Mouse (Mus musculus) gastrocnemius, postnatal 10 days (tissue): ENCODE measurements around the gene Kcnh2. TPM values are rescaled to one million over a fixed set of nuclear protein-coding genes. Genes with fewer than 3 reads are reported as not detected.

ENCODE experiments used
- DNase-seq: peaks from one replicate; pipeline ENCODE4 v3.0.0; 2021; ENCODE audit warnings: mixed read lengths
- total RNA-seq, 2 experiments: library from RNA; stranded (reverse); gene quantifications; 2 replicates each; pipeline ENCODE4 v1.2.3; 2021

The Kcnh2 gene
- total RNA-seq, 2 experiments from 2014 or later = 5.4 to 10.8 TPM

- no peak for DNase-seq
Measured at GRCm38 (mm10) chr5:24319776-24320466, 31.5 kb downstream of the Kcnh2 start.

- DNase-seq = no peak
Measured at GRCm38 (mm10) chr5:24309223-24309622, 42.2 kb downstream of the Kcnh2 start.

GRCm38 (mm10) chr5:24308621-24309020, 42.8 kb downstream of the Kcnh2 start:
- no peak for DNase-seq

- DNase-seq = no peak
Measured at GRCm38 (mm10) chr5:24307118-24307777, 44.2 kb downstream of the Kcnh2 start.

- no peak for DNase-seq
Measured at GRCm38 (mm10) chr5:24303199-24303598, 48.2 kb downstream of the Kcnh2 start.

- DNase-seq = no peak
Measured at GRCm38 (mm10) chr5:24299845-24300589, 51.4 kb downstream of the Kcnh2 start.

GRCm38 (mm10) chr5:24291954-24292353, 59.5 kb downstream of the Kcnh2 start:
- no peak for DNase-seq

- DNase-seq = no peak
Measured at GRCm38 (mm10) chr5:24286221-24286970, 65.0 kb downstream of the Kcnh2 start.

- DNase-seq = no peak
Measured at GRCm38 (mm10) chr5:24284145-24284544, 67.3 kb downstream of the Kcnh2 start.

- DNase-seq = no peak
Measured at GRCm38 (mm10) chr5:24283181-24283580, 68.2 kb downstream of the Kcnh2 start.

GRCm38 (mm10) chr5:24280523-24280922, 70.9 kb downstream of the Kcnh2 start:
- no peak for DNase-seq

- no peak for DNase-seq
Measured at GRCm38 (mm10) chr5:24279527-24279926, 71.9 kb downstream of the Kcnh2 start.

GRCm38 (mm10) chr5:24278206-24278605, 73.2 kb downstream of the Kcnh2 start:
- no peak for DNase-seq

- DNase-seq = no peak
Measured at GRCm38 (mm10) chr5:24273683-24274621, 77.5 kb downstream of the Kcnh2 start.

- no peak for DNase-seq
Measured at GRCm38 (mm10) chr5:24270941-24271340, 80.5 kb downstream of the Kcnh2 start.

Other genes with a start within 250 kb of the Kcnh2 start
- 1 to 10 TPM; 6.2 to 7.6 TPM for gene Nupl2, start 186.6 kb downstream of the Kcnh2 start, total RNA-seq
- 10 to 100 TPM in 1 of 2 experiments, 1 to 10 TPM in 1; 7.7 to 11.2 TPM for gene Nos3, start 13.2 kb upstream of the Kcnh2 start, total RNA-seq
- gene Atg9b, start 40.5 kb upstream of the Kcnh2 start, total RNA-seq = under 1 TPM; 0.23 to 0.26 TPM
- gene Abcb8, start 42.1 kb upstream of the Kcnh2 start, total RNA-seq = 10 to 100 TPM; 35.9 to 45.5 TPM
- under 1 TPM; 0.12 to 0.36 TPM for gene Asic3, start 61.8 kb upstream of the Kcnh2 start, total RNA-seq
- gene Cdk5, start 71.9 kb upstream of the Kcnh2 start, total RNA-seq = 10 to 100 TPM; 15.5 to 17.5 TPM
- gene Slc4a2, start 72.2 kb upstream of the Kcnh2 start, total RNA-seq = 10 to 100 TPM; 26.2 to 39.8 TPM
- gene Fastk, start 93.7 kb upstream of the Kcnh2 start, total RNA-seq = 100 to 1,000 TPM; 124 to 142 TPM
- 1 to 10 TPM; 9.0 to 9.9 TPM for gene Tmub1, start 96.2 kb upstream of the Kcnh2 start, total RNA-seq
- gene Agap3, start 100.6 kb upstream of the Kcnh2 start, total RNA-seq = 10 to 100 TPM; 61.0 to 61.8 TPM
- not detected for gene Gbx1, start 175.6 kb upstream of the Kcnh2 start, total RNA-seq
- 10 to 100 TPM; 31.3 to 37.4 TPM for gene Asb10, start 189.4 kb upstream of the Kcnh2 start, total RNA-seq
- not detected for gene 4931409K22Rik, start 205.2 kb upstream of the Kcnh2 start, total RNA-seq
- 10 to 100 TPM; 66.4 to 74.0 TPM for gene Abcf2, start 225.9 kb upstream of the Kcnh2 start, total RNA-seq
- gene Chpf2, start 235.1 kb upstream of the Kcnh2 start, total RNA-seq = 10 to 100 TPM; 19.6 to 29.4 TPM